8 mouse cellular contexts compared by ENCODE assay signal in genomic region chr11:100441797-100442196, GRCm38 (mm10). TPM values are rescaled to one million over a fixed set of nuclear protein-coding genes. Genes with fewer than 3 reads are reported as not detected.
DNase-seq lines count a peak whose midpoint lies in the region; ATAC-seq and TF ChIP-seq lines count a peak whose summit lies in the region.

TSS of gene Nt5c3b (minus strand) at chr11:100441808.
TSS of gene Klhl10 (plus strand) at chr11:100441917.

- no peaks in the 10 kb centered on the region for H3K27me3 ChIP-seq in C2C12 (ENCODE audit: control insufficient read depth, insufficient read depth, insufficient read length)
- no peaks in the 10 kb centered on the region for H3K27me3 ChIP-seq in forebrain, embryonic 15.5 days
- H3K27me3 ChIP-seq in liver, embryonic 14.5 days (ENCODE audit: control insufficient read depth, insufficient read depth, low read length) = no peaks in the 10 kb centered on the region

- H3K4me2 ChIP-seq in forebrain, embryonic 15.5 days (replicated peaks) = peak within 1 kb of the TSS; percentile 69
- H3K4me2 ChIP-seq in liver, embryonic 14.5 days (ENCODE audit: low read depth) = peak within 1 kb of the TSS; percentile 90

- WGBS in forebrain, embryonic 15.5 days = 88% methylated on average over 8 of the region's 8 CpGs
- 66% methylated on average over 8 of the region's 8 CpGs for WGBS in liver, embryonic 14.5 days (ENCODE audit: insufficient replicate concordance)

- H3K4me3 ChIP-seq in C2C12 (ENCODE audit: insufficient read depth, poor library complexity, severe bottlenecking) = peak within 1 kb of the TSS; percentile 60
- H3K4me3 ChIP-seq in forebrain, embryonic 15.5 days = peak within 1 kb of the TSS; percentile 84
- peak within 1 kb of the TSS; percentile 71 to 75 for H3K4me3 ChIP-seq in liver, embryonic 14.5 days (ENCODE audit: insufficient read depth in 1 of 2, low read depth in 2 of 2, low read length in 2 of 2)

- H3K9ac ChIP-seq in forebrain, embryonic 15.5 days (replicated peaks) = peak within 1 kb of the TSS; percentile 92
- H3K9ac ChIP-seq in liver, embryonic 14.5 days (replicated peaks) = peak within 1 kb of the TSS; percentile 74

- H3K9me3 ChIP-seq in forebrain, embryonic 15.5 days = no peaks in the 10 kb centered on the region
- H3K9me3 ChIP-seq in liver, embryonic 14.5 days (ENCODE audit: control insufficient read depth, low read length) = no peaks in the 10 kb centered on the region

- no peak for TF ChIP-seq EP300 in liver, embryonic 14.5 days (IDR thresholded peaks at IDR 0.05; ENCODE audit: low read depth)

- ATAC-seq in forebrain, embryonic 15.5 days (replicated peaks) = no peak
- ATAC-seq in liver, embryonic 14.5 days (ENCODE audit: insufficient read depth) = no peak
- ATAC-seq in inflammation-experienced regulatory T-cells, adult 6 months = no peak

- no peak for TF ChIP-seq CTCF in C2C12 (IDR thresholded peaks at IDR 0.05; ENCODE audit: control insufficient read depth, insufficient read depth, insufficient read length)
- no peak for TF ChIP-seq CTCF in liver, embryonic 14.5 days (IDR thresholded peaks at IDR 0.05; ENCODE audit: low read depth)

- H3ac ChIP-seq in C2C12 (ENCODE audit: control insufficient read depth, insufficient read length, low read depth) = peak within 1 kb of the TSS; percentile 62

- peaks cover 29% of the 10 kb centered on the region for H3K79me2 ChIP-seq in C2C12 (ENCODE audit: control insufficient read depth, insufficient read depth)

- H3K27ac ChIP-seq in forebrain, embryonic 15.5 days (replicated peaks) = peak within 1 kb of the TSS; percentile 74
- H3K27ac ChIP-seq in liver, embryonic 14.5 days = no peak within 1 kb of the TSS

- H3K79me3 ChIP-seq in C2C12 (ENCODE audit: low read depth) = no peaks in the 10 kb centered on the region

- peaks cover 12% of the 10 kb centered on the region for H3K36me3 ChIP-seq in C2C12 (ENCODE audit: control insufficient read depth, insufficient read depth)
- peaks cover 5% of the 10 kb centered on the region; the same call in 1 of the 2 replicates for H3K36me3 ChIP-seq in forebrain, embryonic 15.5 days
- H3K36me3 ChIP-seq in liver, embryonic 14.5 days (replicated peaks; ENCODE audit: control insufficient read depth, insufficient read depth, low read depth) = no peaks in the 10 kb centered on the region

- peak; percentile 88 for DNase-seq in heart, adult 11 months
- DNase-seq in heart, adult 18-20 months = no peak
- no peak for DNase-seq in liver, embryonic 14.5 days (ENCODE audit: low read depth in 3 of 3, low spot score in 3 of 3)
- no peak for DNase-seq in spleen, adult 12 weeks (ENCODE audit: low spot score)
- no peak for DNase-seq in adrenal gland, postnatal 4 days (ENCODE audit: low spot score in 2 of 2)

- peaks cover 16% of the 10 kb centered on the region for H3K4me1 ChIP-seq in forebrain, embryonic 15.5 days
- H3K4me1 ChIP-seq in liver, embryonic 14.5 days (replicated peaks; ENCODE audit: control insufficient read depth in 2 of 2, insufficient read depth in 2 of 2, low read length in 1 of 2) = peaks cover 0 to 7% of the 10 kb centered on the region in 2 experiments; a peak in 3 of 4 replicates

TF ChIP-seq in C2C12, 6 proteins besides CTCF, POLR2A, EP300 and RAD21:
- no peak for TF ChIP-seq FOSL1 (IDR thresholded peaks at IDR 0.05; ENCODE audit: insufficient read depth, low read length, poor library complexity, severe bottlenecking)

RNA-seq across cellular contexts. Expression of gene Nt5c3b, which starts in this region (rescaled TPM):
- 10 to 100 TPM; 17.9 to 24.7 TPM for total RNA-seq in heart, adult 18-20 months (2021)
- 83.4 TPM for polyA plus RNA-seq in C2C12 (2012; fragmentation: generic; extraction: Trizol)
- polyA plus RNA-seq in forebrain, embryonic 15.5 days (2015; fragmentation: Nextera tagmentation; extraction: Ambion mirVana) = 103 and 112 TPM in 2 replicates
- polyA plus RNA-seq in liver, embryonic 14.5 days (2012; rRNA removed) = 10.2 and 13.0 TPM in 2 replicates
- polyA plus RNA-seq in liver, embryonic 14.5 days (2014; fragmentation: Nextera tagmentation; extraction: Ambion mirVana) = 15.5 and 16.3 TPM in 2 replicates
- 10 to 100 TPM; 82.4 to 84.5 TPM for total RNA-seq in adrenal gland, postnatal 4 days (2021)
- polyA plus RNA-seq in inflammation-experienced regulatory T-cells, adult 6 months (2017; shearing (Covaris generic)) = 100 to 1,000 TPM; 124 to 134 (median 127) TPM

RNA-seq across cellular contexts. Expression of gene Klhl10, which starts in this region (rescaled TPM):
- under 1 TPM; 0.60 to 0.95 TPM for total RNA-seq in heart, adult 18-20 months (2021)
- 0.12 TPM for polyA plus RNA-seq in C2C12 (2012; fragmentation: generic; extraction: Trizol)
- polyA plus RNA-seq in forebrain, embryonic 15.5 days (2015; fragmentation: Nextera tagmentation; extraction: Ambion mirVana) = 0.67 and 0.69 TPM in 2 replicates
- 0.08 and 0.16 TPM in 2 replicates for polyA plus RNA-seq in liver, embryonic 14.5 days (2012; rRNA removed)
- 0.11 and 0.15 TPM in 2 replicates for polyA plus RNA-seq in liver, embryonic 14.5 days (2014; fragmentation: Nextera tagmentation; extraction: Ambion mirVana)
- 1 to 10 TPM; 1.5 to 2.1 TPM for total RNA-seq in adrenal gland, postnatal 4 days (2021)
- polyA plus RNA-seq in inflammation-experienced regulatory T-cells, adult 6 months (2017; shearing (Covaris generic)) = under 1 TPM in 2 of 3 experiments, not detected in 1; 0.41 to 0.47 TPM
